Mouse (Mus musculus) embryonic facial prominence, embryonic 10.5 days (tissue): ENCODE results near the gene Snx4. TPM values are rescaled to one million over a fixed set of nuclear protein-coding genes. Genes with fewer than 3 reads are reported as not detected.

Source experiments
- polyA plus RNA-seq: library from polyadenylated mRNA; unstranded; fragments of >200 nt; fragmentation: Nextera tagmentation; extraction: Ambion mirVana; gene quantifications from 2 replicates; pipeline ENCODE4 v1.2.1, GENCODE M21; 2016

Gene Snx4
- polyA plus RNA-seq, 1 experiment from 2014 or later: 64.9 TPM

Other genes with a start within 250 kb of the Snx4 start
- 2.1 and 3.6 TPM in 2 replicates for gene Iqcg, start 195.2 kb upstream of the Snx4 start, polyA plus RNA-seq
- gene Rpl35a, start 195.0 kb upstream of the Snx4 start, polyA plus RNA-seq: 1,025 and 1,052 TPM in 2 replicates
- 2.6 and 3.7 TPM in 2 replicates for gene Lmln, start 188.9 kb upstream of the Snx4 start, polyA plus RNA-seq
- gene Osbpl11, start 66.4 kb upstream of the Snx4 start, polyA plus RNA-seq: 22.2 and 23.8 TPM in 2 replicates
- 47.6 and 51.8 TPM in 2 replicates for gene Zfp148, start 129.4 kb downstream of the Snx4 start, polyA plus RNA-seq